Mouse (Mus musculus): ENCODE measurements around the gene Cfap299.

DNA sequence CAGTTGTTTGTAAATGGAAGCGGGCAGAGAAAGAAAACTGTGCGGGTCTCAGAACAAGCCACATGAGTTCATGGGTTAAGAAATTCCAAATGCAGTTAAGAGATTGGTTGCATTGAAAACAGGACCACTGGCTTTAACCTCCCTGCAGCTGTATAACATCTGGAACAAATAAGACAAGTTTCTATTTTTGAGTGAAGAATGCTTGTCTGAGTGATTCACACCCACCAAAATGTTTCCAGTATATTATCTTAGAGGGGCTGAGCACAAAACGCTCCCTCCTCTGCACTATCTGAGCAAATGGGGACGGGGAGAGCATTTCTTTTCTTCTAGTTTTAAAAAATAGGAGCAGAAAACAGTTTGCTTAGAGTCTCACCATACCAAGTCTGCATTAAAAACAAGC is 458.6 kb downstream of the Cfap299 start:
- TF ChIP-seq POLR2A (IDR thresholded peaks at IDR 0.05; ENCODE audit: insufficient read depth, low read depth, low read length) (no peak), CTCF (IDR thresholded peaks at IDR 0.05; ENCODE audit: insufficient read depth, low read depth, low read length) (no peak)

Data from olfactory bulb, adult 2 months (tissue).